Mouse (Mus musculus) liver, embryonic 11.5 days (tissue): ENCODE measurements around the gene Chpt1. TPM values are rescaled to one million over a fixed set of nuclear protein-coding genes. Genes with fewer than 3 reads are reported as not detected.

Source experiments
- ATAC-seq: fragments of 200-750 bp; cut with Nextera tagmentation; replicated peaks from 2 replicates; pipeline ENCODE4 v1.8.0; 2017; ENCODE audit warnings: moderate number of reproducible peaks, mild to moderate bottlenecking, moderate TSS enrichment, moderate library complexity; ENCODE audit not compliant: low FRiP score
- DNase-seq: peaks from one replicate; pipeline ENCODE4 v3.0.0-alpha.2; 2017; ENCODE audit warnings: low spot score
- H3K27ac ChIP-seq: fragments of 300-500 bp; sonication (generic); 2 replicates; pipeline ENCODE4 v1.5.1; 2014; ENCODE audit warnings: mild to moderate bottlenecking, low read depth, low read length, control low read depth
- H3K27me3 ChIP-seq: fragments of 300-500 bp; sonication (generic); replicated peaks from 2 replicates; pipeline ENCODE4 v1.6.1; 2014; ENCODE audit warnings: low read length, mixed read lengths; ENCODE audit not compliant: control insufficient read depth, insufficient read depth
- H3K36me3 ChIP-seq: fragments of 300-500 bp; sonication (generic); 2 replicates; pipeline ENCODE4 v1.6.1; 2014; ENCODE audit warnings: mild to moderate bottlenecking, low read length, moderate library complexity, mixed read lengths; ENCODE audit not compliant: control insufficient read depth, insufficient read depth
- H3K4me1 ChIP-seq: fragments of 300-500 bp; sonication (generic); replicated peaks from 2 replicates; pipeline ENCODE4 v1.6.1; 2014; ENCODE audit warnings: low read length, mixed read lengths; ENCODE audit not compliant: control insufficient read depth, insufficient read depth
- H3K4me2 ChIP-seq: fragments of 300-500 bp; sonication (generic); 2 replicates; pipeline ENCODE4 v1.6.1; 2014; ENCODE audit warnings: mild to moderate bottlenecking, control low read depth, moderate library complexity
- H3K4me3 ChIP-seq: fragments of 300-500 bp; sonication (generic); 2 replicates; pipeline ENCODE4 v1.5.1; 2014; ENCODE audit warnings: low read depth, low read length, control low read depth
- H3K9ac ChIP-seq: fragments of 300-500 bp; sonication (generic); 2 replicates; pipeline ENCODE4 v1.6.1; 2014; ENCODE audit warnings: low read depth, low read length, control low read depth
- H3K9me3 ChIP-seq: fragments of 300-500 bp; sonication (generic); 2 replicates; pipeline ENCODE4 v1.6.1; 2016; ENCODE audit warnings: low read length, inconsistent platforms, mixed read lengths; ENCODE audit not compliant: control insufficient read depth
- WGBS: fragments of 180-500 bp; shearing (Covaris S2); extraction: QIAGEN DNeasy Blood & Tissue Kit; methylation state at CpG from one replicate; pipeline ENCODE4 v1.1.7; 2014; 5-methylcytosine and 5-hydroxymethylcytosine counted together
- polyA plus RNA-seq: library from polyadenylated mRNA; unstranded; fragments of >200 nt; fragmentation: Nextera tagmentation; extraction: Ambion mirVana; gene quantifications from 2 replicates; pipeline ENCODE4 v1.2.1, GENCODE M21; 2014

The Chpt1 gene
- polyA plus RNA-seq, 1 experiment from 2014 or later: 12.0 TPM

DNA sequence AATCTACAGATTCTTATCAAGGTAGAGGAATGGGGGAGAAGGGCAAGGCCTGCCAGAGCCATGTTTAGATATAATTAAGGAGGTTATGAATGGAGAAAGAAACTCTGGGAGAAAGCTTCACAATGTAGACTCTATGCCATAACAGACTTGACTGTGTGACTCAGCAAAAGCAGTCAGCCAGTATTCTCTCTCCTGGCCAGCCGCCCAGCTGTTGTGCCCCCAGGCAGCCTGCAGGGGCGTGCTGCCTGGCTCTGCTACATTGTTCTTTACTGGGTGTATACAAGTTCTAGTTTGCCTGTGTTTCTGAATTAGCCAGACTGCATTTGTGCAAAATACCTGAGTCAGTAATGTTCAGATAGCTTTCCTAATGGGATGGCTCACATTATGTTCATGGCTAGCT lies 10.6 kb upstream of the Chpt1 start:
- ATAC-seq (peak; percentile 89), DNase-seq (no peak)
- Histone ChIP-seq H3K4me2 (no peak overlapping the region), H3K27ac (no peak overlapping the region), H3K9ac (no peak overlapping the region), H3K4me3 (no peak overlapping the region), H3K4me1 (no peaks in the 10 kb centered on the region), H3K27me3 (no peaks in the 10 kb centered on the region), H3K36me3 (no peaks in the 10 kb centered on the region), H3K9me3 (no peaks in the 10 kb centered on the region)
- 47% methylated on average over 2 of the region's 2 CpGs for WGBS

DNA sequence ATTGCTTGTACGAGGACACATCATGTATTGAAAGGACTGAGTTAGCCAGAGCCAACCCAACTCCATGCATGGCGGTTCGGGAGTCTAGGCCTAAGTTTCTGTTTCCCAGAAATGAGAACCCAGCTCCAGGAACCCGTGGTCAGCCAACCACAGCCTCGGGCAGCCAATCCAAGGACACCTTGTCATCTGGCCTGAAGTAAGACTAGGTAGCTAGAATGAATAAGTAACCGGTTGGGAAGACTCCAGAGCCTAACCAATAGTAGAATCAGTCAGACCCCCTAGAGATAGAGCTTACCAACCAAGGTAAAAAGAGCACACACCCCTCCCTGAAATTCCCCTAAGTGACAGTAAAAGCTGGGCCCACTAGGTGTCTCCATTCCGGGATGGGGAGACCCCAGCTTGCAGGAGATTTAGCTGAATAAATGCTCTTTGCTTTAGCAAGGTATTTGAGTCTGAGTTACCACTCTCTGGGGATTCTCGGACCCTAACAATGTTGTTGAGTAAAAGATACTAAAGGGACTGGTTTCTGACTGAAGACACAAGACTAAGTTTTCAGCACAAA lies 9.8 kb upstream of the Chpt1 start:
- H3K4me1 ChIP-seq: no peaks in the 10 kb centered on the region
- no peak overlapping the region for H3K27ac ChIP-seq
- no peaks in the 10 kb centered on the region for H3K9me3 ChIP-seq
- no peaks in the 10 kb centered on the region for H3K36me3 ChIP-seq
- no peak for DNase-seq
- H3K4me3 ChIP-seq: no peak overlapping the region
- no peak overlapping the region for H3K4me2 ChIP-seq
- 53% methylated on average over 8 of the region's 8 CpGs for WGBS
- H3K9ac ChIP-seq: no peak overlapping the region
- ATAC-seq: 0 out of 2 replicates have a peak, but pooled peaks have one; percentile 27
- no peaks in the 10 kb centered on the region for H3K27me3 ChIP-seq

- no peak overlapping the region for H3K9ac ChIP-seq
- ATAC-seq (no peak), DNase-seq (no peak)
- no peak overlapping the region for H3K4me3 ChIP-seq
- H3K27ac ChIP-seq: no peak overlapping the region
- 81% methylated on average over 9 of the region's 9 CpGs for WGBS
- no peaks in the 10 kb centered on the region for H3K4me1 ChIP-seq
- no peak overlapping the region for H3K4me2 ChIP-seq
- no peaks in the 10 kb centered on the region for H3K9me3 ChIP-seq
- no peaks in the 10 kb centered on the region for H3K27me3 ChIP-seq
- H3K36me3 ChIP-seq: no peaks in the 10 kb centered on the region
These were observed 7.5 kb upstream of the Chpt1 start for GRCm38 (mm10) chr10:88511355-88511754.

- Histone ChIP-seq H3K4me3 (no peak overlapping the region), H3K4me2 (no peak overlapping the region), H3K9ac (no peak overlapping the region), H3K36me3 (no peaks in the 10 kb centered on the region), H3K27ac (no peak overlapping the region), H3K9me3 (no peaks in the 10 kb centered on the region), H3K4me1 (no peaks in the 10 kb centered on the region), H3K27me3 (no peaks in the 10 kb centered on the region)
- ATAC-seq: no peak
- no peak for DNase-seq
- 79% methylated on average over 12 of the region's 12 CpGs for WGBS
These were observed 6.8 kb upstream of the Chpt1 start for GRCm38 (mm10) chr10:88510503-88511271.

DNA sequence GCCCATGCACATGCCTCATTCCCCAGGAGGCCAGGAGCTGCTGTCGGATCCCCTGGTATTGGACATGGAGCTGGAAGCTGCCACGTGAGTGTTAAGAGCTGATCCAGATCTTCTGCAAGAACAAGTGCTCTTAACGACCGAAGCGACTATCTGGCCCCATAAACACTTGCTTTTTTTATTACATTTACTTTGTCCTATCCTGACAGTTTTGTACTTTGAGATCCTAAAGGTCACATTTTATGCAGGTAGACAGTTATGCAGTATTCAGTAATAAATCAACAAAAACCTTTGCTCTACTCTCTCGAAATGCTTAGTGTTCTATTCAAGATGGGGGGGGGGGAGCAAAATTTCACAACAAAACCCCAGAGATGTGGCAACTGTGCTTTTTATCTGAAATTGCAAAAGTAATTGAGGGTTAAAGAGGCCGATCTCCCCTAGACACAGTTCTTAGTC lies 3.8 kb upstream of the Chpt1 start:
- H3K36me3 ChIP-seq: no peaks in the 10 kb centered on the region
- no peak overlapping the region for H3K9ac ChIP-seq
- WGBS: 80% methylated on average over 7 of the region's 7 CpGs
- no peak overlapping the region for H3K4me2 ChIP-seq
- no peaks in the 10 kb centered on the region for H3K27me3 ChIP-seq
- H3K9me3 ChIP-seq: no peaks in the 10 kb centered on the region
- no peak for DNase-seq
- H3K4me3 ChIP-seq: no peak overlapping the region
- no peaks in the 10 kb centered on the region for H3K4me1 ChIP-seq
- ATAC-seq: no peak
- no peak overlapping the region for H3K27ac ChIP-seq

DNA sequence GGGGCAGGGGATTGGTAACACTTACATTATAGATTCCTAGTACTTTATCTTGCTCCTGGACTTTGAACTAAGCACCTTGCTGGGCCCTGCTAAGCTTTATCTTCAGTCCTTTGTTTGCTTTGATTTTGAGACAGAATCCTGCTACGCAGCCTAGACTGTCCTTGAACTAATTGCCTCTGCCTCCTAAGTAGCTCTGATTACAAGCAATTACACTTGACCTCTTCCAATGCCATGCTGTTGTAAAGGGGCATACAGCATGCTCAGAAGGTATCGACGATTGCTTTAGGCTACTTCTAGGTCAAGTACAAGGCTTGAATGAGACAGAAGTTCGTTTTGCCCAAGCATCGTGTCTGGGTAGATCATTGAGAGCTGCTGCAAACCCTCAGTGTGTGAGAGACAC lies 1.4 kb upstream of the Chpt1 start:
- WGBS: 67% methylated on average over 5 of the region's 5 CpGs
- H3K9me3 ChIP-seq: no peaks in the 10 kb centered on the region

GRCm38 (mm10) chr10:88504481-88504880 lies 608 bp upstream of the Chpt1 start:
- WGBS: 64% methylated on average over 3 of the region's 3 CpGs
- no peak overlapping the region for H3K4me3 ChIP-seq
- H3K4me1 ChIP-seq: no peaks in the 10 kb centered on the region
- H3K9me3 ChIP-seq: no peaks in the 10 kb centered on the region
- no peaks in the 10 kb centered on the region for H3K36me3 ChIP-seq
- H3K9ac ChIP-seq: no peak overlapping the region
- H3K27ac ChIP-seq: no peak overlapping the region
- DNase-seq (no peak), ATAC-seq (no peak)
- no peaks in the 10 kb centered on the region for H3K27me3 ChIP-seq
- H3K4me2 ChIP-seq: peak overlapping the region; percentile 81; the same call in 1 of the 2 replicates

More for the DNA sequence above, 1.4 kb upstream of the Chpt1 start:
- Histone ChIP-seq H3K4me1 (no peaks in the 10 kb centered on the region), H3K27me3 (no peaks in the 10 kb centered on the region), H3K9ac (no peak overlapping the region), H3K4me3 (no peak overlapping the region), H3K27ac (no peak overlapping the region), H3K4me2 (no peak overlapping the region), H3K36me3 (no peaks in the 10 kb centered on the region)
- DNase-seq: no peak
- no peak for ATAC-seq

DNA sequence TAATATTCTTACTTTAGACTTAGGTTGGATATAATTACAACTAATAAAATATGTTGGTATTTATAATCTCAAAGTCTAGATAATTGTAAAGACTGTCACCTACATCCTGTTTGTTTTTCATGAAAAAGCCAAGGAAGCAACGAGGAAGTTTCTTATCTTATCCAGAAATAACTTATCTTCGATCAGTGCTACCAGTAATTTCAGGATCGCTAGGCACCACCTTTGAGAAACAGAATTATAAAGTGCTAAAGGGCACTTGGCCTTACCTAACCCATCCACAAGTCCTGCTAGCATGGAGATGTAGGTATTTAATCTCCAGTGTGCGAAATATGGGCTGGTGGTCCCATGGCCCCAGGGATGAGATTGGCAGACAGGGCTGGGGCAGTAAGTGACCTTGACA lies 954 bp downstream of the Chpt1 start:
- Histone ChIP-seq H3K4me1 (no peaks in the 10 kb centered on the region), H3K36me3 (no peaks in the 10 kb centered on the region), H3K27ac (no peak overlapping the region), H3K4me3 (peak overlapping the region; percentile 66), H3K27me3 (no peaks in the 10 kb centered on the region), H3K9ac (peak overlapping the region; percentile 79), H3K9me3 (no peaks in the 10 kb centered on the region), H3K4me2 (peak overlapping the region; percentile 81)
- DNase-seq (no peak), ATAC-seq (no peak)
- 45% methylated on average over 4 of the region's 4 CpGs for WGBS
